10 mouse cellular contexts compared by ENCODE assay signal in genomic region chr9:77953053-77953452, GRCm38 (mm10). TPM values are rescaled to one million over a fixed set of nuclear protein-coding genes. Genes with fewer than 3 reads are reported as not detected.
DNase-seq lines count a peak whose midpoint lies in the region; ATAC-seq lines count a peak whose summit lies in the region.
"Had no signal": no experiment of that assay in that cellular context is flagged by ENCODE, and none has a peak within 500 bp of the region (broad histone marks: within the 10 kb centered on the region; RNA-seq: fewer than 3 reads in every experiment).

No protein-coding gene starts in this region.

- H3K4me1 ChIP-seq in embryonic facial prominence, embryonic 13.5 days = peaks cover 57% of the 10 kb centered on the region
- peaks cover 40% of the 10 kb centered on the region for H3K4me1 ChIP-seq in embryonic facial prominence, embryonic 10.5 days
- peaks cover 46% of the 10 kb centered on the region for H3K4me1 ChIP-seq in midbrain, embryonic 10.5 days
- peaks cover 10% of the 10 kb centered on the region; the same call in 1 of the 2 replicates for H3K4me1 ChIP-seq in midbrain, embryonic 14.5 days (ENCODE audit: control insufficient read depth, insufficient read depth, low read length)
- peaks cover 3% of the 10 kb centered on the region; the same call in 1 of the 2 replicates for H3K4me1 ChIP-seq in hindbrain, embryonic 16.5 days (ENCODE audit: control insufficient read depth, insufficient read depth, low read depth, low read length)

- DNase-seq in embryonic facial prominence, embryonic 10.5 days (ENCODE audit: low spot score) = no peak
- no peak for DNase-seq in midbrain, embryonic 10.5 days (ENCODE audit: low spot score)
- DNase-seq in midbrain, embryonic 14.5 days = no peak
- DNase-seq in cerebellum, adult 11-12 months = peak; percentile 61
- no peak for DNase-seq in thymus, postnatal 10 days (ENCODE audit: low spot score in 2 of 2)
- DNase-seq in urinary bladder, adult 2 months (ENCODE audit: low spot score) = no peak

- no peaks in the 10 kb centered on the region for H3K9me3 ChIP-seq in embryonic facial prominence, embryonic 13.5 days
- no peaks in the 10 kb centered on the region for H3K9me3 ChIP-seq in embryonic facial prominence, embryonic 10.5 days
- H3K9me3 ChIP-seq in midbrain, embryonic 10.5 days (replicated peaks) = no peaks in the 10 kb centered on the region
- H3K9me3 ChIP-seq in midbrain, embryonic 14.5 days (ENCODE audit: control insufficient read depth, low read length) = no peaks in the 10 kb centered on the region
- no peaks in the 10 kb centered on the region for H3K9me3 ChIP-seq in hindbrain, embryonic 16.5 days (ENCODE audit: control insufficient read depth, low read length)
- H3K9me3 ChIP-seq: limb, embryonic 15.5 days; stomach, embryonic 15.5 days had no signal

- ATAC-seq in embryonic facial prominence, embryonic 13.5 days (ENCODE audit: insufficient number of reproducible peaks, insufficient read depth, low FRiP score, low TSS enrichment, low read depth) = no peak
- ATAC-seq in midbrain, embryonic 14.5 days (ENCODE audit: low FRiP score, low TSS enrichment) = no peak
- 0 out of 2 replicates have a peak, but pooled peaks have one; percentile 38 for ATAC-seq in hindbrain, embryonic 16.5 days

- H3K27me3 ChIP-seq in embryonic facial prominence, embryonic 13.5 days = no peaks in the 10 kb centered on the region
- H3K27me3 ChIP-seq in embryonic facial prominence, embryonic 10.5 days (replicated peaks; ENCODE audit: low read depth, poor library complexity, severe bottlenecking) = no peaks in the 10 kb centered on the region
- no peaks in the 10 kb centered on the region for H3K27me3 ChIP-seq in midbrain, embryonic 10.5 days (ENCODE audit: low read depth, poor library complexity, severe bottlenecking)
- no peaks in the 10 kb centered on the region for H3K27me3 ChIP-seq in midbrain, embryonic 14.5 days (ENCODE audit: control insufficient read depth, insufficient read depth, low read length)
- H3K27me3 ChIP-seq in hindbrain, embryonic 16.5 days (replicated peaks; ENCODE audit: control insufficient read depth, insufficient read depth, low read length) = no peaks in the 10 kb centered on the region
- H3K27me3 ChIP-seq: limb, embryonic 15.5 days; stomach, embryonic 15.5 days had no signal

- no peak overlapping the region for H3K4me2 ChIP-seq in embryonic facial prominence, embryonic 13.5 days
- no peak overlapping the region for H3K4me2 ChIP-seq in midbrain, embryonic 14.5 days (ENCODE audit: low read length)
- H3K4me2 ChIP-seq in hindbrain, embryonic 16.5 days (ENCODE audit: low read length) = no peak overlapping the region
- H3K4me2 ChIP-seq: limb, embryonic 15.5 days; stomach, embryonic 15.5 days had no signal

- H3K4me3 ChIP-seq in embryonic facial prominence, embryonic 13.5 days = no peak overlapping the region
- no peak overlapping the region for H3K4me3 ChIP-seq in embryonic facial prominence, embryonic 10.5 days
- no peak overlapping the region for H3K4me3 ChIP-seq in midbrain, embryonic 10.5 days
- H3K4me3 ChIP-seq in midbrain, embryonic 14.5 days (replicated peaks; ENCODE audit: low read depth, low read length) = no peak overlapping the region
- no peak overlapping the region for H3K4me3 ChIP-seq in hindbrain, embryonic 16.5 days (ENCODE audit: low read length)
- H3K4me3 ChIP-seq: limb, embryonic 15.5 days; stomach, embryonic 15.5 days had no signal

- H3K9ac ChIP-seq in embryonic facial prominence, embryonic 13.5 days = 0 out of 2 replicates have a peak overlapping the region, but pooled peaks have one; percentile 16
- no peak overlapping the region for H3K9ac ChIP-seq in midbrain, embryonic 14.5 days (replicated peaks; ENCODE audit: low read length)
- H3K9ac ChIP-seq in hindbrain, embryonic 16.5 days (ENCODE audit: low read depth, low read length) = no peak overlapping the region
- H3K9ac ChIP-seq: limb, embryonic 15.5 days; stomach, embryonic 15.5 days had no signal

- H3K36me3 ChIP-seq in embryonic facial prominence, embryonic 13.5 days = peaks cover 7% of the 10 kb centered on the region; the same call in 1 of the 2 replicates
- peaks cover 13% of the 10 kb centered on the region for H3K36me3 ChIP-seq in embryonic facial prominence, embryonic 10.5 days (replicated peaks)
- peaks cover 9% of the 10 kb centered on the region for H3K36me3 ChIP-seq in midbrain, embryonic 10.5 days
- H3K36me3 ChIP-seq in midbrain, embryonic 14.5 days (ENCODE audit: control insufficient read depth, insufficient read depth, low read length) = no peaks in the 10 kb centered on the region; the same call in 1 of the 2 replicates
- H3K36me3 ChIP-seq in hindbrain, embryonic 16.5 days (ENCODE audit: control insufficient read depth, insufficient read depth, low read length) = no peaks in the 10 kb centered on the region
- H3K36me3 ChIP-seq: stomach, embryonic 15.5 days had no signal

- H3K27ac ChIP-seq in embryonic facial prominence, embryonic 13.5 days = no peak overlapping the region
- no peak overlapping the region for H3K27ac ChIP-seq in embryonic facial prominence, embryonic 10.5 days (replicated peaks)
- peak overlapping the region; percentile 24; the same call in 1 of the 2 replicates for H3K27ac ChIP-seq in midbrain, embryonic 10.5 days (replicated peaks)
- no peak overlapping the region for H3K27ac ChIP-seq in midbrain, embryonic 14.5 days (replicated peaks; ENCODE audit: low read depth, low read length)
- H3K27ac ChIP-seq in hindbrain, embryonic 16.5 days (ENCODE audit: low read depth, low read length) = no peak overlapping the region
- H3K27ac ChIP-seq: limb, embryonic 15.5 days; stomach, embryonic 15.5 days had no signal

- 72% methylated on average over 8 of the region's 8 CpGs for WGBS in embryonic facial prominence, embryonic 13.5 days
- 82% methylated on average over 8 of the region's 8 CpGs for WGBS in embryonic facial prominence, embryonic 10.5 days
- WGBS in midbrain, embryonic 10.5 days = 85% methylated on average over 8 of the region's 8 CpGs
- 85% methylated on average over 8 of the region's 8 CpGs for WGBS in midbrain, embryonic 14.5 days
- WGBS in hindbrain, embryonic 16.5 days = 50% methylated on average over 8 of the region's 8 CpGs

RNA-seq across cellular contexts. Expression of gene Elovl5, which starts 35.9 kb away (rescaled TPM):
- 65.4 and 78.8 TPM in 2 replicates for polyA plus RNA-seq in embryonic facial prominence, embryonic 13.5 days (2015; fragmentation: Nextera tagmentation; extraction: Ambion mirVana)
- 90.4 and 96.1 TPM in 2 replicates for polyA plus RNA-seq in embryonic facial prominence, embryonic 10.5 days (2016; fragmentation: Nextera tagmentation; extraction: Ambion mirVana)
- polyA plus RNA-seq in midbrain, embryonic 10.5 days (2016; fragmentation: Nextera tagmentation; extraction: Ambion mirVana) = 97.0 and 102 TPM in 2 replicates
- 58.5 and 71.4 TPM in 2 replicates for polyA plus RNA-seq in midbrain, embryonic 14.5 days (2014; fragmentation: Nextera tagmentation; extraction: Ambion mirVana)
- 73.3 and 73.8 TPM in 2 replicates for polyA plus RNA-seq in hindbrain, embryonic 16.5 days (2015; fragmentation: Nextera tagmentation; extraction: Ambion mirVana)
- 59.3 and 70.3 TPM in 2 replicates for polyA plus RNA-seq in urinary bladder, adult 2 months (2012; rRNA removed)
